Mouse (Mus musculus): ENCODE data around the gene Pgs1. TPM values are rescaled to one million over a fixed set of nuclear protein-coding genes. Genes with fewer than 3 reads are reported as not detected.

Pgs1 gene
- polyA plus RNA-seq, 1 experiment, result 65.8 TPM

DNA sequence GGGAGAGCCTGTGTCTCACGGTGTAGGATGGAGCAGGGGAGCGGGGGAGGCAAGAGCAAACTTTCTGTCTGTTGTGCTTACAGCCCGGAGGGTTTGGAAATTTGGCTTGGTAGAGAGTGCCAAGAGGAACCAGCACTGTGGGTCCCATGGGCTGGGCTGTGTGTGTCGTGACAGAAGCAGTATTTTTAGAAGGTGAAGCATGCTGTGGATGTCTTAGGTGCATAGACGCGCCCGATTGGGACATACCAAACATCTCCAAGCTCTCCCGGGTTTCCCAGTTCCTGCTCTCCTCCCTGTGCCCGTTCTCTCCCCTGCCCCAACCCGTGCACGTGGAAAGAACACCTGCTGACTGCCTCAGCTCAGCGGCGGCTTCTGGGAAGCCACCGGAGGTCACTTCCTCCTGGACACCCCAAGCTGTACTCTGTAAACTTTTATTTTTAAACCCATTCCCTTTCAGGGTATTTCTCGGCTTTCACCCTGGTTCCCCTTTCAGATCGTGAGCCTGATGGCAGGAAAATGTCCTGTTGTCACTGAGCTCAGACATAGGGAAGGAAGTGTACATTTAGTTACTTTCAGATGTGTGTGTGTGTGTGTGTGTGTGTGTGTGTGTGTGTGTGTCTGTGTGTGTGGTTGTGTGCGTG is 26.2 kb upstream of the Pgs1 start:
- TF ChIP-seq FOSL1 (IDR thresholded peaks at IDR 0.05; ENCODE audit: insufficient read depth, low read length, poor library complexity, severe bottlenecking) (no peak), CTCF (IDR thresholded peaks at IDR 0.05; ENCODE audit: control insufficient read depth, insufficient read depth, insufficient read length) (no peak), MAX (IDR thresholded peaks at IDR 0.05) (no peak), CEBPB (IDR thresholded peaks at IDR 0.05; ENCODE audit: low read depth) (no peak), MYOD1 (IDR thresholded peaks at IDR 0.05; ENCODE audit: control insufficient read depth, insufficient read length, low read depth) (no peak), USF1 (IDR thresholded peaks at IDR 0.05; ENCODE audit: low read depth) (no peak), MYOG (IDR thresholded peaks at IDR 0.05; ENCODE audit: control insufficient read depth, extremely low read depth, insufficient read length) (no peak)
- no peaks in the 10 kb centered on the region for H3K27me3 ChIP-seq (ENCODE audit: control insufficient read depth, insufficient read depth, insufficient read length)
- H3K4me3 ChIP-seq (ENCODE audit: insufficient read depth, poor library complexity, severe bottlenecking), result no peak overlapping the region
- no peak overlapping the region for H3ac ChIP-seq (ENCODE audit: control insufficient read depth, insufficient read length, low read depth)
- H3K79me2 ChIP-seq (ENCODE audit: control insufficient read depth, insufficient read depth), result peaks cover 4% of the 10 kb centered on the region
- H3K36me3 ChIP-seq (ENCODE audit: control insufficient read depth, insufficient read depth), result no peaks in the 10 kb centered on the region
- no peaks in the 10 kb centered on the region for H3K79me3 ChIP-seq (ENCODE audit: low read depth)

DNA sequence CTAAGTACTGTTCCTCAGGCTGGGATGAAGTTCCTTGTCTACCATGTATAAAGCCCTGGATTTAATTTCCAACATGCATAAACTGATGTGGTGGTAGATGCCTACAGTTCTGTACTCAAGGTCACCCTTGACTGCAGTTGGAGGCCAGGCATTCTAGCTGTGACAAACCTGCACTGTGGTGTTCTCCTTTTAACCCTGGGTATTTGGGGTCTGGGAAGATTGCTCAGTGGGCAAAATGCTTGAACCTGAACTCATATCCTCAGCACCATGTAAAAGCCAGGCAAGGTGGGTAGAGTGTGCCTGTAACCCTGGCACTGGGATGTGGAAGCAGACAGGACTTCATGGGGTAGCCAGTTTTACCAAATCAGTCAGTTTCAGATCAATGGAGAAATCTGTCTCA is 25.5 kb upstream of the Pgs1 start:
- TF ChIP-seq MYOD1 (IDR thresholded peaks at IDR 0.05; ENCODE audit: control insufficient read depth, insufficient read length, low read depth), result no peak
- no peak for TF ChIP-seq CTCF (IDR thresholded peaks at IDR 0.05; ENCODE audit: control insufficient read depth, insufficient read depth, insufficient read length)
- TF ChIP-seq MAX (IDR thresholded peaks at IDR 0.05), result no peak
- no peak for TF ChIP-seq USF1 (IDR thresholded peaks at IDR 0.05; ENCODE audit: low read depth)
- no peak for TF ChIP-seq FOSL1 (IDR thresholded peaks at IDR 0.05; ENCODE audit: insufficient read depth, low read length, poor library complexity, severe bottlenecking)
- no peak for TF ChIP-seq MYOG (IDR thresholded peaks at IDR 0.05; ENCODE audit: control insufficient read depth, extremely low read depth, insufficient read length)
- TF ChIP-seq CEBPB (IDR thresholded peaks at IDR 0.05; ENCODE audit: low read depth), result no peak
- Histone ChIP-seq H3K79me2 (ENCODE audit: control insufficient read depth, insufficient read depth) (peaks cover 11% of the 10 kb centered on the region), H3K4me3 (ENCODE audit: insufficient read depth, poor library complexity, severe bottlenecking) (no peak overlapping the region), H3ac (ENCODE audit: control insufficient read depth, insufficient read length, low read depth) (no peak overlapping the region), H3K36me3 (ENCODE audit: control insufficient read depth, insufficient read depth) (peaks cover 7% of the 10 kb centered on the region), H3K79me3 (ENCODE audit: low read depth) (peaks cover 5% of the 10 kb centered on the region), H3K27me3 (ENCODE audit: control insufficient read depth, insufficient read depth, insufficient read length) (no peaks in the 10 kb centered on the region)

DNA sequence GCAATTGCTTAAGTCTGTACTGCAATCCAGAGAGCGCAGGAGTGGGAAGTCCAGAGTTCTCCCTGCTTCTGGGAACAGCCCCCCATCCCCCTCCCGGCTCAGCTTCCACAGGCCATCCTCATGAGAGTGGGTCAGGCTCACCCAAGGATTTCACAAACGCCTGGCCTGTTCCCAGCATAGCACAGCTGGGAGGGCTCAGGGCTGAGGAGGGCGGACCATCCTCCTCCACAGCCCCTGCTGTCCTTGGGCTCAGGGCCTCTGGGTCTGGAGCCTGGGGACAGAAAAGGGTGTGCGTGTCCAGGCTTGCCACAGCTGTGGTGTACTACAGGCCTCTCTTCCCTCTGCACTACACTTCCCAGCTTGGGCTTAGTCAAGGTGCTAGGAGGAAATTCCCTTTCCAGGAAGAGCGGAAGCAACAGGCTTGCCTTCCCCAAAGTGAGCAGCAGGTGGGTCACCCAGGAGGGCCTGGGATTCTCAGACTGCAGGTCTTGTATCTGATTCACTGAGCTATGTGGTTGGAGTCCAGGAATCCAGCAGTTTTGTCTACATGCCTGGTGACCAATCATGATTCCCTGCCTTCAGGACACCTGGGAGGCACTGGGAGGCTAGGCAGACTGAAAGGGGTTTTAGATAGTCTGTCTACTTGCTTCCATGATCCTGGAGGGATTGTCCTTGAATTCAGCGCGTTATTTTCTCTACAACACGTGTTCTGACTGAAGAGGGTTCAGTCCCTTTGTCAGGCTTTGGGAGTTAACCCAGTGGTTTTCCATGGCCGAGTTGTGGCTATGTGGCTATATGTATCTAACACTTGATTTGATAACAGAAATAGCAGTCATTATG is 23.6 kb upstream of the Pgs1 start:
- Histone ChIP-seq H3K27me3 (ENCODE audit: control insufficient read depth, insufficient read depth, insufficient read length) (no peaks in the 10 kb centered on the region), H3K79me2 (ENCODE audit: control insufficient read depth, insufficient read depth) (peaks cover 30% of the 10 kb centered on the region), H3K4me3 (ENCODE audit: insufficient read depth, poor library complexity, severe bottlenecking) (no peak overlapping the region), H3K79me3 (ENCODE audit: low read depth) (peaks cover 23% of the 10 kb centered on the region), H3K36me3 (ENCODE audit: control insufficient read depth, insufficient read depth) (peaks cover 25% of the 10 kb centered on the region), H3ac (ENCODE audit: control insufficient read depth, insufficient read length, low read depth) (no peak overlapping the region)
- TF ChIP-seq CTCF (IDR thresholded peaks at IDR 0.05; ENCODE audit: control insufficient read depth, insufficient read depth, insufficient read length) (no peak), CEBPB (IDR thresholded peaks at IDR 0.05; ENCODE audit: low read depth) (no peak), MYOD1 (IDR thresholded peaks at IDR 0.05; ENCODE audit: control insufficient read depth, insufficient read length, low read depth) (no peak), MAX (IDR thresholded peaks at IDR 0.05) (no peak), USF1 (IDR thresholded peaks at IDR 0.05; ENCODE audit: low read depth) (no peak), FOSL1 (IDR thresholded peaks at IDR 0.05; ENCODE audit: insufficient read depth, low read length, poor library complexity, severe bottlenecking) (no peak)

- H3K79me3 ChIP-seq (ENCODE audit: low read depth), result peaks cover 31% of the 10 kb centered on the region
- H3K79me2 ChIP-seq (ENCODE audit: control insufficient read depth, insufficient read depth), result peaks cover 38% of the 10 kb centered on the region
- H3K27me3 ChIP-seq (ENCODE audit: control insufficient read depth, insufficient read depth, insufficient read length), result no peaks in the 10 kb centered on the region
- H3K4me3 ChIP-seq (ENCODE audit: insufficient read depth, poor library complexity, severe bottlenecking), result no peak overlapping the region
- H3ac ChIP-seq (ENCODE audit: control insufficient read depth, insufficient read length, low read depth), result peak overlapping the region; percentile 43
- peaks cover 31% of the 10 kb centered on the region for H3K36me3 ChIP-seq (ENCODE audit: control insufficient read depth, insufficient read depth)
- TF ChIP-seq MYOD1 (IDR thresholded peaks at IDR 0.05; ENCODE audit: control insufficient read depth, insufficient read length, low read depth), result no peak
- no peak for TF ChIP-seq USF1 (IDR thresholded peaks at IDR 0.05; ENCODE audit: low read depth)
- peak; percentile 22 for TF ChIP-seq MAX (IDR thresholded peaks at IDR 0.05)
- no peak for TF ChIP-seq CTCF (IDR thresholded peaks at IDR 0.05; ENCODE audit: control insufficient read depth, insufficient read depth, insufficient read length)
- no peak for TF ChIP-seq MYOG (IDR thresholded peaks at IDR 0.05; ENCODE audit: control insufficient read depth, extremely low read depth, insufficient read length)
- TF ChIP-seq CEBPB (IDR thresholded peaks at IDR 0.05; ENCODE audit: low read depth), result no peak
Measured at GRCm38 (mm10) chr11:117963091-117963793, 22.9 kb upstream of the Pgs1 start.

GRCm38 (mm10) chr11:117963872-117964271 is 22.2 kb upstream of the Pgs1 start:
- TF ChIP-seq MYOG (IDR thresholded peaks at IDR 0.05; ENCODE audit: control insufficient read depth, extremely low read depth, insufficient read length) (no peak), USF1 (IDR thresholded peaks at IDR 0.05; ENCODE audit: low read depth) (no peak), MYOD1 (IDR thresholded peaks at IDR 0.05; ENCODE audit: control insufficient read depth, insufficient read length, low read depth) (no peak), MAX (IDR thresholded peaks at IDR 0.05) (no peak), CTCF (IDR thresholded peaks at IDR 0.05; ENCODE audit: control insufficient read depth, insufficient read depth, insufficient read length) (no peak), FOSL1 (IDR thresholded peaks at IDR 0.05; ENCODE audit: insufficient read depth, low read length, poor library complexity, severe bottlenecking) (no peak), CEBPB (IDR thresholded peaks at IDR 0.05; ENCODE audit: low read depth) (no peak)
- Histone ChIP-seq H3K27me3 (ENCODE audit: control insufficient read depth, insufficient read depth, insufficient read length) (no peaks in the 10 kb centered on the region), H3ac (ENCODE audit: control insufficient read depth, insufficient read length, low read depth) (peak overlapping the region; percentile 43), H3K79me3 (ENCODE audit: low read depth) (peaks cover 35% of the 10 kb centered on the region), H3K4me3 (ENCODE audit: insufficient read depth, poor library complexity, severe bottlenecking) (no peak overlapping the region), H3K79me2 (ENCODE audit: control insufficient read depth, insufficient read depth) (peaks cover 44% of the 10 kb centered on the region), H3K36me3 (ENCODE audit: control insufficient read depth, insufficient read depth) (peaks cover 31% of the 10 kb centered on the region)

Data from C2C12 (cell line).